Mouse (Mus musculus): ENCODE data around the gene Ctnna3. TPM values are rescaled to one million over a fixed set of nuclear protein-coding genes. Genes with fewer than 3 reads are reported as not detected.

Ctnna3 gene
- total RNA-seq, 1 experiment from 2014 or later, result not detected

- no peak for ATAC-seq (replicated peaks in 1 of 2; ENCODE audit: insufficient read depth in 1 of 2, low FRiP score in 2 of 2, low TSS enrichment in 1 of 2, low read depth in 1 of 2, poor library complexity in 2 of 2, severe bottlenecking in 2 of 2)
Measured at GRCm38 (mm10) chr10:64041892-64042291, 612.0 kb downstream of the Ctnna3 start.

DNA sequence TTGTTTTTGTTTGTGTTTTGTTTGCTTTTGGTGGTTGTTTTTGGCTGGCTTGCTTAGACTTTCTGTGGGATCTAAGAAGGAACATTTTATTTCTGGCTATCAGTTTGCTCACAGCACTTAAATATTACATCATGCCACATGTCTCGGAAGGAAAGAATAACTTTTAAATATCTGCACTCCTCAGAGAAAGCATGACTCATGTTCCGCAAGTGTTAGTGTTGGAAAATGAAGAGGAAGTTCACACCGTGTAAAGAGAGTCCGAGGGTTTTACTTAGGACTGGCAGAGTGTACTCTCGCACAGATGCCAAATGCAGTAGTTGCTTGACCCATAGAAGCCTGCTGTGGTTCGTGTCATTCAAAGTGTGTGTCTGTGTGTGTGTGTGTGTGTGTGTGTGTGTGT, 619.3 kb downstream of the Ctnna3 start:
- ATAC-seq (replicated peaks in 1 of 2; ENCODE audit: insufficient read depth in 1 of 2, low FRiP score in 2 of 2, low TSS enrichment in 1 of 2, low read depth in 1 of 2, poor library complexity in 2 of 2, severe bottlenecking in 2 of 2), result 0 out of 4 replicates have a peak, but pooled peaks have one; percentile 37 to 39

- ATAC-seq (replicated peaks in 1 of 2; ENCODE audit: insufficient read depth in 1 of 2, low FRiP score in 2 of 2, low TSS enrichment in 1 of 2, low read depth in 1 of 2, poor library complexity in 2 of 2, severe bottlenecking in 2 of 2), result no peak
Measured at GRCm38 (mm10) chr10:64049946-64050345, 620.0 kb downstream of the Ctnna3 start.

DNA sequence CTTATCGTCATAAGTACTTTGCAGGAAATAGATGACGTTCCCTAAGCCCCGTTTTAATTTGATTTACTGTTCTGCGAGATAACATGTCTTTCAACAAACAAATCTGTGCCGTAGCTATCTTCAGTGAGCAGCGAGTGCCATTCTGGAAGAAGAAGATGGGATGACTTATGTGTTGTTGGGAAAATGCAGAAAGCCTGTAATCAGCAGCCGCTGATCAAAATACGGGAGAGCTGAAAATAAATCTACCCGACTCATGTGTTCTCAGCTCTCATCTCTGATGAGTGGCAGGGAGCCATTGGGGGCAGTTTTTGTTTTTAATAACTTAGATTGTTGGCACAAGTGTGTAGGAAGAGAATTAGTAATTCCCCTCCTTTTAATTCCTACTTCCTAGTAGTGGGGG, 633.8 kb downstream of the Ctnna3 start:
- no peak for ATAC-seq (replicated peaks in 1 of 2; ENCODE audit: insufficient read depth in 1 of 2, low FRiP score in 2 of 2, low TSS enrichment in 1 of 2, low read depth in 1 of 2, poor library complexity in 2 of 2, severe bottlenecking in 2 of 2)

GRCm38 (mm10) chr10:64075944-64076343, 646.0 kb downstream of the Ctnna3 start:
- no peak for ATAC-seq (replicated peaks in 1 of 2; ENCODE audit: insufficient read depth in 1 of 2, low FRiP score in 2 of 2, low TSS enrichment in 1 of 2, low read depth in 1 of 2, poor library complexity in 2 of 2, severe bottlenecking in 2 of 2)

DNA sequence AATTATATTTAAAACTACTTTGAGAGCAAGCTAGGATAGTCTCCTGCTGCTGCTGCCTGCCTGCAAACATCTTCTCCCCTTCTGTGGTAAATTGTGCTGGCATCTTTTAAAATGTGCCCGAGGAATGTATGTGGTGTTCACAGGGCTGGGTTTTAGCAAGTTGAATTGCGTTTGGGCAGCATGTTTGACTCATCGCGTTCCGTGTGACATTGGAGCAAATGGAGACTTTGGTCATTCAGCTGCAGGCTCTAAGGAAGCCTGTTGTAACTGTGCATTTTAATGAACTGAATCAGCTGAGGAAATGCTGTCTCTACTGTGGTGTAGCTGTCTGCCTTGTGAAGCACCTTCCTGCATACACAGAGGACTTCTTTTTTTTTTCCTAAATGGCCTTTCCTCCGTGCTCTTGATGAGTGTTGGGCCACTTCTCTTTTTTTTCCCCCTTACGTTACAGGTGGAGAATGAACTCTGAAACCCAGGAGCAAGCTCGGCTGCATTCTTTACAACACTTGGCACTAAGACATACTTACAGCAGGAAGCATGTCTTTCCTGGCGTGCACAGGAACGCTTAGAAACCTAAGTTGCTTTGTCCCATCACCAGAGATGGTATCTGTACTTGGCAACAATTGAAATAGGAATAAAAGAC, 646.6 kb downstream of the Ctnna3 start:
- no peak for ATAC-seq (replicated peaks in 1 of 2; ENCODE audit: insufficient read depth in 1 of 2, low FRiP score in 2 of 2, low TSS enrichment in 1 of 2, low read depth in 1 of 2, poor library complexity in 2 of 2, severe bottlenecking in 2 of 2)

DNA sequence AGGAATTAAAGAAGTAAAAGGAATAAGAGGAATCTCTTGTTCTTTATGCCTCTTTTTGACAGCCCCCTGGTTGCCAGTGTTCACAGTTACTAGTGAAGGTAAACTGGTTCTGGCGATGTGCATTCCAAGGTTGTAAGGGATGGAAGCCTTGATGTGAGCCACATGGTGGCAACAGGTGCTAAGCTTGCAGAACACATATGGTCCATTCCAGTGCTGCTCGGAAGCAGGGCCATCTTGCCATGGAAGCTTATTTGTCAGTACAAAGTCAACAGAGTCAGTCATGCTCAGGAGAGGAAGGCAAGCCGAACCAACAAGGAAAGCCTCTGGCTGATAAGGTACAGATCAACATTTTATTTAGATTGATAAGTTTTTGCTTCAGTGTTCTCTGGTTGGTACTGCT, 652.4 kb downstream of the Ctnna3 start:
- no peak for ATAC-seq (replicated peaks in 1 of 2; ENCODE audit: insufficient read depth in 1 of 2, low FRiP score in 2 of 2, low TSS enrichment in 1 of 2, low read depth in 1 of 2, poor library complexity in 2 of 2, severe bottlenecking in 2 of 2)

- ATAC-seq (replicated peaks in 1 of 2; ENCODE audit: insufficient read depth in 1 of 2, low FRiP score in 2 of 2, low TSS enrichment in 1 of 2, low read depth in 1 of 2, poor library complexity in 2 of 2, severe bottlenecking in 2 of 2), result no peak
Measured at GRCm38 (mm10) chr10:64083813-64084212, 653.9 kb downstream of the Ctnna3 start.

DNA sequence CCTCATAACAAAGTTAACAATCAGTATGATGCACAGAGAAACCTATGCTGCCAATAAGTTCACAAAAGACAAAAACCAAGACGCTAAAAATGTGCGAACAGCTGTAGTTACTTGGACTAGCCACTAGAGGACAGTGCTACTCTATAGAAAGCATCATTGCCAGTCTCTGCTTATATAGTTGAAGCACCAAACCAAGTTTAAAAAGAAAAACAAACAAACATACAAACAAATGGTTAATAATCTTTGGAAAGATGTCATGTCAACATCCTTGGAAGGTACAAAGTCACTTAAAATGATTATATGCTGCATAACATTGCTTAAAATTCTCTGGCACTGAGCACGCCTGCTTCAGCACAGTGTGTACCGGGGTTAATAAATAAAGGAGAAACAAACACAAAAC, 654.6 kb downstream of the Ctnna3 start:
- ATAC-seq (replicated peaks in 1 of 2; ENCODE audit: insufficient read depth in 1 of 2, low FRiP score in 2 of 2, low TSS enrichment in 1 of 2, low read depth in 1 of 2, poor library complexity in 2 of 2, severe bottlenecking in 2 of 2), result peak; percentile 68 to 71; a peak in 3 of 4 replicates

GRCm38 (mm10) chr10:64086183-64086566, 656.3 kb downstream of the Ctnna3 start:
- no peak for ATAC-seq (replicated peaks in 1 of 2; ENCODE audit: insufficient read depth in 1 of 2, low FRiP score in 2 of 2, low TSS enrichment in 1 of 2, low read depth in 1 of 2, poor library complexity in 2 of 2, severe bottlenecking in 2 of 2)

- no peak for ATAC-seq (replicated peaks in 1 of 2; ENCODE audit: insufficient read depth in 1 of 2, low FRiP score in 2 of 2, low TSS enrichment in 1 of 2, low read depth in 1 of 2, poor library complexity in 2 of 2, severe bottlenecking in 2 of 2)
Measured at GRCm38 (mm10) chr10:64086567-64087391, 656.9 kb downstream of the Ctnna3 start.

DNA sequence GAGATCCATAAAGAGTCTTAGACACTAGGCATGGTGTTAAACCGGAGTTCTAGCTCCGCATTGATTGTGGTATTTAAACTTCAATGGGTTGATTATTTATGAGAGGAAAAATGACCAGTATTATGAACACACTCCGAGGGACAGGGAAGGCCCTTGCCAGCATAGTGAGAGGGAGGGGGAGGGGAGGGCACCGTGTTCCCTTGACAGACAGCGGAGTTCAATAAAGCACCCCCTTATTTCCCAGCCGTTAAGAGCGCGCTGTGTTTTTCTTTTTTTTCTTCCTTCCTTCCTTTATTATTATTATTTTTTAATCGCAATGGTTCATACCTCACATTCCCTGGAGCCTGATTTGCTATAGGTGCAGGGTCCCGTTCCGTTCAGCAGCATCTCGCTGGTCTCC, 657.6 kb downstream of the Ctnna3 start:
- ATAC-seq (replicated peaks in 1 of 2; ENCODE audit: insufficient read depth in 1 of 2, low FRiP score in 2 of 2, low TSS enrichment in 1 of 2, low read depth in 1 of 2, poor library complexity in 2 of 2, severe bottlenecking in 2 of 2), result no peak

- ATAC-seq (replicated peaks in 1 of 2; ENCODE audit: insufficient read depth in 1 of 2, low FRiP score in 2 of 2, low TSS enrichment in 1 of 2, low read depth in 1 of 2, poor library complexity in 2 of 2, severe bottlenecking in 2 of 2), result 0 out of 4 replicates have a peak, but pooled peaks of 1 of the 2 experiments have one; percentile 11
Measured at GRCm38 (mm10) chr10:64087936-64088773, 658.3 kb downstream of the Ctnna3 start.

GRCm38 (mm10) chr10:64088774-64089460, 659.0 kb downstream of the Ctnna3 start:
- no peak for ATAC-seq (replicated peaks in 1 of 2; ENCODE audit: insufficient read depth in 1 of 2, low FRiP score in 2 of 2, low TSS enrichment in 1 of 2, low read depth in 1 of 2, poor library complexity in 2 of 2, severe bottlenecking in 2 of 2)

DNA sequence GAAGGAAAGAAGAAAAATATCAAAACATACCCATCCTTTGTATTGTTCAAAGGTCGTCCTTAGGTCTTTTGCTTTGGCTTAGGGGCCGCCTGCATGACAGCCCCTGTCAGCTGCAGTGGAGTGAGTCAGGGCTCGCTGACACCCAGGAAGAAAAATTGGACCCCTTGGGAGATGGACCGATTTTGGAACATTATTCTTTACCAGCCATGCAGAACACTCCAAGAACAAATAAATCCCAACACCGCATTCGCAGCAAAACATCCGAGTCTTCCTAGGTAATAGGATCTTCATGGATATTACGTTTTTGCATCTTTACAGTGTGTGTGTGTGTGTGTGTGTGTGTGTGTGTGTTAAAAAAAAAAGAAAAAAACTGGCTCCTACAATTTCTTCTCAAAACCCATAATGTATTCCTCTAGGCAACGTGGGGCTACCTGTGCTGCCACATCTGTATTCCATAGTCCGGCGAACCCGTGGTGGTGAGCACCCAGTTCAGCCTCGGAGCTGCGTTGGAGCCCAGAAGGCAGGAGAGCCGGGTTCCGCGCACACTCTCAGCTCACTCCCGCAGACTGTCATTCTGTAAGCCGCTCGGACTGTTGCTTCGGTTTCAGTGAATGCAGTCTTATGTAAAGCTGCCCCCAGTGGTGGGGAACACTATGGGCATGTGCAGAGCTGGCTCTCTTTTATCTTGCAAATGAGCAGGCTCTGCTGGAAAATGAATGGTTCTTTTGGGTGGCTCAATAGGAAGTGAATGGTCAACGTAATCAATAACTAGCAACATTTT, 660.0 kb downstream of the Ctnna3 start, which contains the start of gene Lrrtm3:
Lrrtm3 (minus strand) TSS at position 598 of the 781 bp plus-strand sequence.
- peak; percentile 88 to 97 for ATAC-seq (replicated peaks in 1 of 2; ENCODE audit: insufficient read depth in 1 of 2, low FRiP score in 2 of 2, low TSS enrichment in 1 of 2, low read depth in 1 of 2, poor library complexity in 2 of 2, severe bottlenecking in 2 of 2)

DNA sequence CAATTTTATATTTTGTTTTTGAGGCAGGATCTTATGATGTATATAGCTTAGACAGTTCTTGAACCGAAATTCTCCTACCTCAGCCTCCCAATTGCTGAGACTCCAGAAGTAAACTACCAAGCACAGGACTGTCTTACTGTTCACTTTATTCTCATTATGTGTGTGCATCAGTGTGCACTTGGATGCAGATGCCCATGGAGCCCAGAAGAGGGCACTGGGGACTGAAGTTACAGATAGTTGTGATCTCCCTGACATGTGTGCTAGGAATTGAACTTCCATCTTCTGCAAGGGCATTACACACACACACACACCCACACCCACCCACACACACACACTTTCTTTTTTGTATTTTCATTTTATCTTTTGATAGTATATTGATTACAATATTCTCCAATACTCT, 666.6 kb downstream of the Ctnna3 start:
- ATAC-seq (replicated peaks in 1 of 2; ENCODE audit: insufficient read depth in 1 of 2, low FRiP score in 2 of 2, low TSS enrichment in 1 of 2, low read depth in 1 of 2, poor library complexity in 2 of 2, severe bottlenecking in 2 of 2), result no peak

DNA sequence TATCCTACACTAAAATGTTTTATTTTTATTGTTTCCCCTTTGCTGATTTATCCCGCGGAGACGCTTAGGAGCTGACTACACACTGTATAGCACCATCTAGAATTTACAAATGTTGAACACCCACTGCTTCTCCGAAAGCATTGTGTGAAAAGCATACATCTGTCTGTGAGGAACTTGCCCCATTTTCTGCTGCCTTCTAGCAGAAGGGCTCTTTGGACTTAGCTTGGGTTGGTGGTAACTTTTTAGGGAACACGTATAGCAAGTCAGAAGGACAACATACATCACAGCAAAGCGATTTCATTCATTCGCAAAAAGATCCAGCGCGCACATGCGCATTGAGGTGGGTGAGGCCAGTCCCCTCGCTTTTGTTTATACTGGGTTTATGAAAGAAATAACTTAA, 685.3 kb downstream of the Ctnna3 start:
- ATAC-seq (replicated peaks in 1 of 2; ENCODE audit: insufficient read depth in 1 of 2, low FRiP score in 2 of 2, low TSS enrichment in 1 of 2, low read depth in 1 of 2, poor library complexity in 2 of 2, severe bottlenecking in 2 of 2), result no peak
